Mouse (Mus musculus): ENCODE measurements around the gene Sprr1a. TPM values are rescaled to one million over a fixed set of nuclear protein-coding genes. Genes with fewer than 3 reads are reported as not detected.
"Not testable (repeated sequence)": the region's sequence is repeated elsewhere in the genome, so short reads cannot be mapped to it uniquely, and the experiment has no call there.

Sprr1a gene
- polyA plus RNA-seq, 2 experiments, result 6.5 to 21.2 TPM

DNA sequence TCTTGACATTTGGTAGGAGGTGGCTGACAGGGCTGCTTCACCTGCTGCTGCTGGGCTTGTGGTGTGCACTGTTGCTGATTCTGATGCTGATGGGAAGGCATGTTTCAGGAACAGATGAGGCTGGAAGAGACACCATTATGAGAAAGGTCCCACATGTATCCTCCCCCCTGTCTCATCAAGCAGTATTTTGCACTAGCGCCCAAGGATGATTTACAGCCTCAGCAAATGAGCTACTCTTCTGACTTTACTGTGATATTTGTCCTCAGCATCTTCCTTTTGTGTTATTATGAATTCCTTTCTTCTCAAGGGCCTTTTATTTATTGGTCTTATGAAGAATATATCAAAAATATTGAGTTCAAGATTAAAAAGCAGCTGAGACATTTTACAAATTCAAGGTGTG, 14.7 kb upstream of the Sprr1a start, which contains the start of gene Sprr4:
Gene Sprr4, minus strand, starts transcription at position 101 of the 400 bp plus-strand sequence.
- H3K4me3 ChIP-seq (replicated peaks; ENCODE audit: low read length), result no peak within 1 kb of the TSS
- ATAC-seq (ENCODE audit: low FRiP score, low read depth), result no peak
- no peaks in the 10 kb centered on the region for H3K36me3 ChIP-seq (ENCODE audit: control insufficient read depth, insufficient read depth, low read length)
- no peak within 1 kb of the TSS for H3K4me2 ChIP-seq (replicated peaks; ENCODE audit: low read depth, low read length, severe bottlenecking)
- H3K9ac ChIP-seq (ENCODE audit: low read depth, low read length, severe bottlenecking), result no peak within 1 kb of the TSS
- no peak for DNase-seq (ENCODE audit: low spot score)
- WGBS, result 86% methylated on average over 1 of the region's 1 CpGs
- no peaks in the 10 kb centered on the region for H3K9me3 ChIP-seq (ENCODE audit: control insufficient read depth, low read length)
- H3K27me3 ChIP-seq (ENCODE audit: control insufficient read depth, insufficient read depth, low read length), result no peaks in the 10 kb centered on the region
- H3K4me1 ChIP-seq (ENCODE audit: control insufficient read depth, insufficient read depth, low read length), result no peaks in the 10 kb centered on the region
- H3K27ac ChIP-seq (replicated peaks; ENCODE audit: low read depth, low read length), result no peak within 1 kb of the TSS
- no peak for TF ChIP-seq POLR2A (IDR thresholded peaks at IDR 0.05; ENCODE audit: borderline replicate concordance, extremely low read depth, insufficient read depth, insufficient read length)

DNA sequence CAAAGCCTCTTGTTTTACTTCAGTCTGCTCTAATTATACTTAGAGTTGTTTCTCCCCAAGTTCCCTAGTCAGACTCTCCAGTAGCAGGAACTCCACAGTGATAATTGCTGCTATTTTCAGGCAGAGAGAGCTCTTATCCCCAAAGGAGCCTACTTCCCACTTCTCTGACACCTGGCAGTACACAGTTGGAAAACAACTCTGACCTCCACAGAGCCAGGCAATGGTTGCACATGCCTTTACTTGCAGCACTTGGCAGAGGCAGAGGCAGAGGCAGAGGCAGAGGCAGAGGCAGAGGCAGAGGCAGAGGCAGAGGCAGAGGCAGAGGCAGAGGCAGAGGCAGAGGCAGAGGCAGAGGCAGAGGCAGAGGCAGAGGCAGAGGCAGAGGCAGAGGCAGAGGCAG, 4.6 kb upstream of the Sprr1a start:
- not testable (repeated sequence) for ATAC-seq (ENCODE audit: low FRiP score, low read depth); H3K4me1 ChIP-seq (ENCODE audit: control insufficient read depth, insufficient read depth, low read length); DNase-seq (ENCODE audit: low spot score)

DNA sequence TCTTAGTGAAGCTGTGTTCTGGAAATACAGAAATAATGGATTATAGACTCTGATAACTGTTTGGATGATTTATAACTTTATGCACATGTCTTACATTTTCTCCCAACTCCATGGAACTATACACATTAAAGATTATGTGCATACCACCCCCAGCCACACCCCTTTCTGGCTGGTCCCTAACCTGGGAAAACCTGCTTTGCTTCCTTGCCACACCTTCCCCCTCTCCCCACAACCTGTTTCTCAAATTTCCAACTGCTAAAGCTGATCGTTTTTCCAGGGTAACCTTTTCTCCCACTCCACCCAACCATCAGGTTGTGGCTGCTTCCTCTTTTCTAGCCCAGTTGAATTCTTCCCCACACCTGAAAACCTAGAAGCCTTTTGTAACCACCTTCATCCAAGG, 612 bp upstream of the Sprr1a start:
- Histone ChIP-seq H3K9ac (ENCODE audit: low read depth, low read length, severe bottlenecking) (no peak overlapping the region), H3K4me2 (replicated peaks; ENCODE audit: low read depth, low read length, severe bottlenecking) (no peak overlapping the region), H3K4me3 (replicated peaks; ENCODE audit: low read length) (no peak overlapping the region), H3K27me3 (ENCODE audit: control insufficient read depth, insufficient read depth, low read length) (no peaks in the 10 kb centered on the region), H3K9me3 (ENCODE audit: control insufficient read depth, low read length) (no peaks in the 10 kb centered on the region), H3K27ac (replicated peaks; ENCODE audit: low read depth, low read length) (no peak overlapping the region), H3K36me3 (ENCODE audit: control insufficient read depth, insufficient read depth, low read length) (no peaks in the 10 kb centered on the region), H3K4me1 (ENCODE audit: control insufficient read depth, insufficient read depth, low read length) (no peaks in the 10 kb centered on the region)
- TF ChIP-seq POLR2A (IDR thresholded peaks at IDR 0.05; ENCODE audit: borderline replicate concordance, extremely low read depth, insufficient read depth, insufficient read length), result no peak
- 30% methylated on average over 1 of the region's 1 CpGs for WGBS
- no peak for ATAC-seq (ENCODE audit: low FRiP score, low read depth)
- DNase-seq (ENCODE audit: low spot score), result peak; percentile 33

More for the DNA sequence above, 4.6 kb upstream of the Sprr1a start:
- not testable (repeated sequence) for H3K27ac ChIP-seq (replicated peaks; ENCODE audit: low read depth, low read length); H3K27me3 ChIP-seq (ENCODE audit: control insufficient read depth, insufficient read depth, low read length); H3K4me3 ChIP-seq (replicated peaks; ENCODE audit: low read length); H3K9me3 ChIP-seq (ENCODE audit: control insufficient read depth, low read length); H3K36me3 ChIP-seq (ENCODE audit: control insufficient read depth, insufficient read depth, low read length); H3K9ac ChIP-seq (ENCODE audit: low read depth, low read length, severe bottlenecking); H3K4me2 ChIP-seq (replicated peaks; ENCODE audit: low read depth, low read length, severe bottlenecking)

DNA sequence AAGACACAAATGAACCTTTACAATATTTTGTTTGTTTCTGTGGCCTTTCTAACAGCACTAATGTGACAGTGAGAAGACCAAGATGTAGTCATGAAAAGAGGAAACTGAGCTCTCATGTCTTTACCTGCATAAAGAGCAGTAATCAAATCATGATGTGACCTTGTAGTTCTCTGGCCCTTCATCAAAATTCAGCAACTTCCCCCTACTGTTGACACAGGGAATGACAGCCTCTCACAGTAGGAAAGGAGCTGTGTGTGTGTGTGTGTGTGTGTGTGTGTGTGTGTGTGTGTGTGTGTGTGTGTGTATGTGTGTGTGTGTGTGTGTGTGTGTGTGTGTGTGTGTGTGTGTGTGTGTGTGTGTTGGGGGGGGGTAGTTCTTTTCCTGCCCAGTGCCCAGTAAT, 4.4 kb downstream of the Sprr1a start:
- H3K4me1 ChIP-seq (ENCODE audit: control insufficient read depth, insufficient read depth, low read length); H3K27ac ChIP-seq (replicated peaks; ENCODE audit: low read depth, low read length); H3K36me3 ChIP-seq (ENCODE audit: control insufficient read depth, insufficient read depth, low read length); H3K27me3 ChIP-seq (ENCODE audit: control insufficient read depth, insufficient read depth, low read length); DNase-seq (ENCODE audit: low spot score); H3K4me2 ChIP-seq (replicated peaks; ENCODE audit: low read depth, low read length, severe bottlenecking); H3K4me3 ChIP-seq (replicated peaks; ENCODE audit: low read length); H3K9ac ChIP-seq (ENCODE audit: low read depth, low read length, severe bottlenecking); ATAC-seq (ENCODE audit: low FRiP score, low read depth); H3K9me3 ChIP-seq (ENCODE audit: control insufficient read depth, low read length): not testable (repeated sequence)

DNA sequence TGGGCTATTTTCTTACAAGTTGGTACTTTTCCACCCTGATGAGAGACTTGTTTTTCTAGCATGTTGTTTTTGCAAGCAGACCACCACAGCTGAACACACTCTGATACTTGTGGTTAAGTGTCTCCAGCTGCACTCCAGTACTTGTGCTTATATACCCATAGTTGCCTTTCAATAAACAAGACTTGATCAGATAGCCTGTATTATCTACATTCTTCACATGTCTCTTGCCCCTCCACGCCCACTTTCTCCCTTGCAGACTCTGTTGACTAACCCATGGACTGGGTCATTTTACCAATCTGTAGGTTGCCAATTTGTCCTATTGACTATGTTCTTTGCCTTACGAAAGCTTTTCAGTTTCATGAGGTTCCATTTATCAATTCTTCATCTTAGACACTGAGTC, 15.6 kb downstream of the Sprr1a start:
- ATAC-seq (ENCODE audit: low FRiP score, low read depth) (no peak), DNase-seq (ENCODE audit: low spot score) (no peak)
- Histone ChIP-seq H3K4me2 (replicated peaks; ENCODE audit: low read depth, low read length, severe bottlenecking) (no peak overlapping the region), H3K36me3 (ENCODE audit: control insufficient read depth, insufficient read depth, low read length) (no peaks in the 10 kb centered on the region), H3K27me3 (ENCODE audit: control insufficient read depth, insufficient read depth, low read length) (no peaks in the 10 kb centered on the region), H3K4me1 (ENCODE audit: control insufficient read depth, insufficient read depth, low read length) (no peaks in the 10 kb centered on the region), H3K9ac (ENCODE audit: low read depth, low read length, severe bottlenecking) (no peak overlapping the region), H3K9me3 (ENCODE audit: control insufficient read depth, low read length) (no peaks in the 10 kb centered on the region), H3K27ac (replicated peaks; ENCODE audit: low read depth, low read length) (no peak overlapping the region), H3K4me3 (replicated peaks; ENCODE audit: low read length) (no peak overlapping the region)
- WGBS, result 82% methylated on average over 2 of the region's 2 CpGs
- TF ChIP-seq POLR2A (IDR thresholded peaks at IDR 0.05; ENCODE audit: borderline replicate concordance, extremely low read depth, insufficient read depth, insufficient read length), result no peak

DNA sequence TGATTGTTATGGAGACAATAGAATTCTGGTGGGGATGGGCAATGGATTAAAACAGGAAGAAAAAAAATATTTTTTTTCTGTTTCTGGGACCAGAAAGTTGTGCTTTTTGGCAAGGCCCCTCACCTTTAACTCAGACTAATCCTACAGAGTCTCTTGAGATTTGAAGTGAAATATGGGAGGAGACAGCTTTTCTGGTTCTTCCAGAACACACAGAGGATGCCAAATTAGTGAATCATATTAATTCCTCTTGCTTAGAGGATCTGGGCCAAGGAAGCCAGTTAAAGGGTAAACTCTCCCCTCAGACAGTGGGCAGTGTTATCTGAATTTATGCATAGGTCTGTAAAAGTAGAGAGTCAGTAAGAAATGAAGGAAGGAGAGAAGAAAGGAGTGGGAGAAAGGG, 18.3 kb downstream of the Sprr1a start:
- Histone ChIP-seq H3K36me3 (ENCODE audit: control insufficient read depth, insufficient read depth, low read length) (no peaks in the 10 kb centered on the region), H3K27ac (replicated peaks; ENCODE audit: low read depth, low read length) (no peak overlapping the region), H3K9me3 (ENCODE audit: control insufficient read depth, low read length) (no peaks in the 10 kb centered on the region), H3K4me3 (replicated peaks; ENCODE audit: low read length) (no peak overlapping the region), H3K9ac (ENCODE audit: low read depth, low read length, severe bottlenecking) (no peak overlapping the region), H3K27me3 (ENCODE audit: control insufficient read depth, insufficient read depth, low read length) (no peaks in the 10 kb centered on the region), H3K4me2 (replicated peaks; ENCODE audit: low read depth, low read length, severe bottlenecking) (no peak overlapping the region), H3K4me1 (ENCODE audit: control insufficient read depth, insufficient read depth, low read length) (no peaks in the 10 kb centered on the region)
- no peak for TF ChIP-seq POLR2A (IDR thresholded peaks at IDR 0.05; ENCODE audit: borderline replicate concordance, extremely low read depth, insufficient read depth, insufficient read length)
- DNase-seq (ENCODE audit: low spot score) (no peak), ATAC-seq (ENCODE audit: low FRiP score, low read depth) (no peak)
